Mouse (Mus musculus) inflammation-experienced regulatory T-cells, adult 16 weeks (primary cell): ENCODE results near the gene Tarbp1. TPM values are rescaled to one million over a fixed set of nuclear protein-coding genes. Genes with fewer than 3 reads are reported as not detected.

Source experiments
- polyA plus RNA-seq: library from polyadenylated mRNA; unstranded; fragments of 100-300 nt; shearing (Covaris generic); gene quantifications from one replicate; pipeline ENCODE4 v1.2.1, GENCODE M21; 2017

Gene Tarbp1
- 2.0 TPM for polyA plus RNA-seq

GRCm38 (mm10) chr8:126474299-126475187, at the start of gene Tarbp1:
TSS of gene Tarbp1 (minus strand) at chr8:126475065.

GRCm38 (mm10) chr8:126422174-126422919, 52.5 kb downstream of the Tarbp1 start, which contains the start of gene Coa6:
TSS of gene Coa6 (plus strand) at chr8:126422515.

Other genes starting within 250 kb of the Tarbp1 start
- gene Slc35f3, start 176.5 kb downstream of the Tarbp1 start, polyA plus RNA-seq = not detected
- gene Coa6, start 52.5 kb downstream of the Tarbp1 start, polyA plus RNA-seq = 57.4 TPM
- 6.6 TPM for gene Irf2bp2, start 118.9 kb upstream of the Tarbp1 start, polyA plus RNA-seq